Mouse (Mus musculus) heart, adult 2 months (tissue): ENCODE data around the gene Maml2.

Experiments
- CTCF ChIP-seq: fragments of 200-600 bp; IDR thresholded peaks from 2 replicates; pipeline ENCODE4 v1.8.1; 2022; ENCODE audit warnings: antibody characterized with exemption, mild to moderate bottlenecking, moderate library complexity
- EP300 ChIP-seq: fragments of 200-500 bp; IDR thresholded peaks from 2 replicates; pipeline ENCODE4 v1.6.1; 2011; ENCODE audit warnings: low read depth, low read length, control low read depth; ENCODE audit not compliant: insufficient read depth
- POLR2A ChIP-seq: fragments of 200-500 bp; IDR thresholded peaks from 2 replicates; pipeline ENCODE4 v1.6.1; 2011; ENCODE audit warnings: mild to moderate bottlenecking, low read depth, low read length, control low read depth; ENCODE audit not compliant: insufficient read depth

DNA sequence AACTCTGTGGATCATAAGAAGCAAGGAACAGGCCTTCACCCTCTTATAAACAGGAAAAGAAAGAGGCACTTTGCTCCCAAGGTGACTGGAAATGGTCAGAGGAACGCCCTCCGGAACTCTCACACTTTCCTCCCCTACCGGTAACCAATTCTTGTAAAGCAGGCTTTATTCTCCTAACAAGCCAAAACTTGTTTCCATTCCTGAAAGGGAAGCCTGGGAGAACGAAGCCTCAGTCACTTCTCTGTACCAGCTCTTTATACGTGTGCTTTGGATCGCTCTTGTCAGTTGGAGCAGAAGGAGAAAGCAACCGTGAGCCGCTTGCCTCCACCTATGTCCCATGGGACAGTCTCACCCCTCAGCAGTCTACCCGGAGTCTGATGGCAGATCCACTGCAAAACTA, 262.9 kb downstream of the Maml2 start:
- TF ChIP-seq POLR2A (no peak), CTCF (no peak), EP300 (no peak)
